Mouse (Mus musculus) embryonic facial prominence, embryonic 14.5 days (tissue): ENCODE data around the gene Hoxb5. TPM values are rescaled to one million over a fixed set of nuclear protein-coding genes. Genes with fewer than 3 reads are reported as not detected.
A peak's percentile ranks its signal among the peaks of the same experiment; 100 is the strongest.

Source experiments
- ATAC-seq: fragments of 200-750 bp; cut with Nextera tagmentation; 2 replicates; pipeline ENCODE4 v1.8.0; 2017; ENCODE audit warnings: low read depth, moderate number of reproducible peaks, moderate TSS enrichment
- DNase-seq: peaks from one replicate; pipeline ENCODE4 v3.0.0-alpha.2; 2015; ENCODE audit warnings: low spot score
- H3K27ac ChIP-seq: fragments of 300-500 bp; sonication (generic); replicated peaks from 2 replicates; pipeline ENCODE4 v1.5.1; 2014; ENCODE audit warnings: low read depth, mild to moderate bottlenecking, low read length, moderate library complexity
- H3K27me3 ChIP-seq: fragments of 300-500 bp; sonication (generic); replicated peaks from 2 replicates; pipeline ENCODE4 v1.6.1; 2014; ENCODE audit warnings: low read length; ENCODE audit not compliant: control insufficient read depth, insufficient read depth
- H3K36me3 ChIP-seq: fragments of 300-500 bp; sonication (generic); 2 replicates; pipeline ENCODE4 v1.6.1; 2014; ENCODE audit warnings: low read length, mixed read lengths; ENCODE audit not compliant: control insufficient read depth, insufficient read depth
- H3K4me1 ChIP-seq: fragments of 300-500 bp; sonication (generic); 2 replicates; pipeline ENCODE4 v1.6.1; 2014; ENCODE audit warnings: antibody characterized with exemption, low read length; ENCODE audit not compliant: control insufficient read depth, insufficient read depth
- H3K4me2 ChIP-seq: fragments of 300-500 bp; sonication (generic); 2 replicates; pipeline ENCODE4 v1.6.1; 2014; ENCODE audit warnings: low read depth, mild to moderate bottlenecking, low read length, moderate library complexity, mixed read lengths
- H3K4me3 ChIP-seq: fragments of 300-500 bp; sonication (generic); 2 replicates; pipeline ENCODE4 v1.5.1; 2014; ENCODE audit warnings: low read depth, mild to moderate bottlenecking, low read length
- H3K9ac ChIP-seq: fragments of 300-500 bp; sonication (generic); 2 replicates; pipeline ENCODE4 v1.6.1; 2014; ENCODE audit warnings: low read depth, mild to moderate bottlenecking, low read length, moderate library complexity, mixed read lengths
- H3K9me3 ChIP-seq: fragments of 300-500 bp; sonication (generic); 2 replicates; pipeline ENCODE4 v1.6.1; 2016; ENCODE audit warnings: low read length; ENCODE audit not compliant: control insufficient read depth
- WGBS: fragments of 180-500 bp; shearing (Covaris S2); extraction: QIAGEN DNeasy Blood & Tissue Kit; methylation state at CpG from one replicate; pipeline ENCODE4 v1.1.7; 2014; 5-methylcytosine and 5-hydroxymethylcytosine counted together
- polyA plus RNA-seq: library from polyadenylated mRNA; unstranded; fragments of >200 nt; fragmentation: Nextera tagmentation; extraction: Ambion mirVana; gene quantifications from 2 replicates; pipeline ENCODE4 v1.2.1, GENCODE M21; 2014

Hoxb5 gene
- polyA plus RNA-seq, 1 experiment from 2014 or later = 1.8 TPM

- no peak overlapping the region for H3K4me3 ChIP-seq
- DNase-seq (no peak), ATAC-seq (no peak)
Observed at GRCm38 (mm10) chr11:96297428-96297827, 5.7 kb upstream of the Hoxb5 start.

GRCm38 (mm10) chr11:96297968-96298635 lies 5.0 kb upstream of the Hoxb5 start:
- H3K4me3 ChIP-seq = no peak overlapping the region
- peaks cover 100% of the 10 kb centered on the region for H3K27me3 ChIP-seq
- no peak overlapping the region for H3K27ac ChIP-seq
- H3K9me3 ChIP-seq = no peaks in the 10 kb centered on the region
- WGBS = 4% methylated on average over 11 of the region's 11 CpGs
- no peak for ATAC-seq
- no peaks in the 10 kb centered on the region for H3K36me3 ChIP-seq
- DNase-seq = no peak
- no peak overlapping the region for H3K4me2 ChIP-seq
- no peaks in the 10 kb centered on the region for H3K4me1 ChIP-seq
- H3K9ac ChIP-seq = no peak overlapping the region

More at GRCm38 (mm10) chr11:96297428-96297827, 5.7 kb upstream of the Hoxb5 start:
- Histone ChIP-seq H3K9ac (no peak overlapping the region), H3K4me1 (no peaks in the 10 kb centered on the region), H3K4me2 (no peak overlapping the region), H3K9me3 (no peaks in the 10 kb centered on the region), H3K27ac (no peak overlapping the region), H3K36me3 (no peaks in the 10 kb centered on the region), H3K27me3 (peaks cover 100% of the 10 kb centered on the region)
- WGBS = 3% methylated on average over 3 of the region's 3 CpGs

GRCm38 (mm10) chr11:96298895-96299667 lies 4.1 kb upstream of the Hoxb5 start:
- peak overlapping the region; percentile 14; the same call in 1 of the 2 replicates for H3K4me3 ChIP-seq
- no peaks in the 10 kb centered on the region for H3K36me3 ChIP-seq
- no peak overlapping the region for H3K27ac ChIP-seq
- H3K4me1 ChIP-seq = no peaks in the 10 kb centered on the region
- ATAC-seq (no peak), DNase-seq (no peak)
- H3K27me3 ChIP-seq = peaks cover 100% of the 10 kb centered on the region
- H3K9ac ChIP-seq = peak overlapping the region; percentile 15; the same call in 1 of the 2 replicates
- H3K4me2 ChIP-seq = peak overlapping the region; percentile 37
- H3K9me3 ChIP-seq = no peaks in the 10 kb centered on the region
- WGBS = 1% methylated on average over 32 of the region's 66 CpGs

- Histone ChIP-seq H3K4me1 (no peaks in the 10 kb centered on the region), H3K27ac (no peak overlapping the region), H3K9me3 (no peaks in the 10 kb centered on the region), H3K27me3 (peaks cover 100% of the 10 kb centered on the region), H3K36me3 (no peaks in the 10 kb centered on the region), H3K4me2 (no peak overlapping the region), H3K9ac (no peak overlapping the region), H3K4me3 (peak overlapping the region; percentile 14; the same call in 1 of the 2 replicates)
- ATAC-seq (no peak), DNase-seq (no peak)
- 1% methylated on average over 9 of the region's 9 CpGs for WGBS
Observed at GRCm38 (mm10) chr11:96299781-96300180, 3.4 kb upstream of the Hoxb5 start.

GRCm38 (mm10) chr11:96300354-96301063 lies 2.6 kb upstream of the Hoxb5 start:
- Histone ChIP-seq H3K27me3 (peaks cover 100% of the 10 kb centered on the region), H3K4me1 (no peaks in the 10 kb centered on the region), H3K9me3 (no peaks in the 10 kb centered on the region), H3K9ac (no peak overlapping the region; the same call in 1 of the 2 replicates), H3K4me2 (peak overlapping the region; percentile 3; the same call in 1 of the 2 replicates), H3K27ac (no peak overlapping the region), H3K4me3 (peak overlapping the region; percentile 1; the same call in 1 of the 2 replicates), H3K36me3 (no peaks in the 10 kb centered on the region)
- ATAC-seq = no peak
- DNase-seq = no peak
- 1% methylated on average over 22 of the region's 35 CpGs for WGBS

- WGBS = 6% methylated on average over 7 of the region's 10 CpGs
- Histone ChIP-seq H3K9ac (no peak overlapping the region; the same call in 1 of the 2 replicates), H3K27me3 (peaks cover 100% of the 10 kb centered on the region), H3K9me3 (no peaks in the 10 kb centered on the region), H3K36me3 (no peaks in the 10 kb centered on the region), H3K4me2 (peak overlapping the region; percentile 3; the same call in 1 of the 2 replicates), H3K4me1 (no peaks in the 10 kb centered on the region), H3K4me3 (no peak overlapping the region), H3K27ac (no peak overlapping the region)
- DNase-seq = no peak
- ATAC-seq = no peak
Observed at GRCm38 (mm10) chr11:96301064-96301431, 2.1 kb upstream of the Hoxb5 start.

GRCm38 (mm10) chr11:96301837-96302236 lies 1.3 kb upstream of the Hoxb5 start:
- Histone ChIP-seq H3K9me3 (no peaks in the 10 kb centered on the region), H3K27me3 (peaks cover 100% of the 10 kb centered on the region), H3K9ac (no peak overlapping the region), H3K4me3 (no peak overlapping the region), H3K4me1 (no peaks in the 10 kb centered on the region), H3K27ac (no peak overlapping the region), H3K4me2 (no peak overlapping the region), H3K36me3 (no peaks in the 10 kb centered on the region)
- ATAC-seq (no peak), DNase-seq (no peak)
- WGBS = 2% methylated on average over 15 of the region's 15 CpGs

GRCm38 (mm10) chr11:96302381-96303150 lies 570 bp upstream of the Hoxb5 start:
- no peaks in the 10 kb centered on the region for H3K4me1 ChIP-seq
- H3K4me2 ChIP-seq = no peak overlapping the region
- peaks cover 100% of the 10 kb centered on the region for H3K27me3 ChIP-seq
- ATAC-seq (no peak), DNase-seq (no peak)
- H3K36me3 ChIP-seq = no peaks in the 10 kb centered on the region
- no peak overlapping the region for H3K9ac ChIP-seq
- no peak overlapping the region for H3K27ac ChIP-seq
- H3K9me3 ChIP-seq = no peaks in the 10 kb centered on the region
- 6% methylated on average over 23 of the region's 23 CpGs for WGBS
- no peak overlapping the region; the same call in 1 of the 2 replicates for H3K4me3 ChIP-seq
